20 mouse cellular contexts compared by ENCODE assay signal in genomic region chr19:40268493-40268892, GRCm38 (mm10). TPM values are rescaled to one million over a fixed set of nuclear protein-coding genes. Genes with fewer than 3 reads are reported as not detected.
DNase-seq lines count a peak whose midpoint lies in the region; ATAC-seq and TF ChIP-seq lines count a peak whose summit lies in the region.
"Had no signal": no experiment of that assay in that cellular context is flagged by ENCODE, and none has a peak within 500 bp of the region (broad histone marks: within the 10 kb centered on the region; RNA-seq: fewer than 3 reads in every experiment).

No protein-coding gene starts in this region.

- H3K4me3 ChIP-seq in heart, embryonic 11.5 days (ENCODE audit: low read depth, low read length): no peak overlapping the region
- no peak overlapping the region for H3K4me3 ChIP-seq in intestine, embryonic 15.5 days (replicated peaks)
- H3K4me3 ChIP-seq in intestine, embryonic 16.5 days (ENCODE audit: low read length): no peak overlapping the region
- peak overlapping the region; percentile 21 for H3K4me3 ChIP-seq in embryonic fibroblast, embryonic 13.5 days (ENCODE audit: insufficient read depth, low read length)
- H3K4me3 ChIP-seq in kidney, embryonic 15.5 days (replicated peaks): no peak overlapping the region
- H3K4me3 ChIP-seq: embryonic facial prominence, embryonic 13.5 days; liver, embryonic 12.5 days; midbrain, embryonic 13.5 days had no signal

- no peak for DNase-seq in heart, postnatal 4 days
- peak; percentile 51 for DNase-seq in lung, postnatal 36 days
- DNase-seq in adrenal gland, postnatal 25 days: no peak
- DNase-seq: adrenal gland, postnatal 10 days; cerebellum, adult 11 months; cerebellum, postnatal 14 days; kidney, adult 8-10 months; kidney, postnatal 25 days; right cerebral cortex, postnatal 14 days; thymus, postnatal 14 days had no signal

- no peak for TF ChIP-seq POLR2A in embryonic fibroblast, embryonic 13.5 days (IDR thresholded peaks at IDR 0.05; ENCODE audit: low read depth, low read length)

- H3K4me2 ChIP-seq in heart, embryonic 11.5 days: peak overlapping the region; percentile 37; the same call in 1 of the 2 replicates
- H3K4me2 ChIP-seq in intestine, embryonic 15.5 days (replicated peaks): 0 out of 2 replicates have a peak overlapping the region, but pooled peaks have one; percentile 9
- H3K4me2 ChIP-seq in intestine, embryonic 16.5 days (ENCODE audit: low read depth, low read length): no peak overlapping the region
- H3K4me2 ChIP-seq in kidney, embryonic 15.5 days: no peak overlapping the region
- H3K4me2 ChIP-seq: embryonic facial prominence, embryonic 13.5 days; liver, embryonic 12.5 days; midbrain, embryonic 13.5 days had no signal

- no peak overlapping the region for H3K9ac ChIP-seq in heart, embryonic 11.5 days (ENCODE audit: low read depth, low read length)
- no peak overlapping the region for H3K9ac ChIP-seq in intestine, embryonic 15.5 days
- H3K9ac ChIP-seq in intestine, embryonic 16.5 days (ENCODE audit: low read depth, low read length): no peak overlapping the region
- H3K9ac ChIP-seq in kidney, embryonic 15.5 days: no peak overlapping the region
- H3K9ac ChIP-seq: embryonic facial prominence, embryonic 13.5 days; midbrain, embryonic 13.5 days had no signal

- no peak overlapping the region for H3K27ac ChIP-seq in heart, embryonic 11.5 days (ENCODE audit: low read depth, low read length)
- H3K27ac ChIP-seq in intestine, embryonic 15.5 days: no peak overlapping the region
- no peak overlapping the region for H3K27ac ChIP-seq in intestine, embryonic 16.5 days (ENCODE audit: low read length)
- no peak overlapping the region for H3K27ac ChIP-seq in embryonic fibroblast, embryonic 13.5 days (ENCODE audit: insufficient read depth, low read length)
- H3K27ac ChIP-seq in kidney, embryonic 15.5 days: no peak overlapping the region
- H3K27ac ChIP-seq: embryonic facial prominence, embryonic 13.5 days; midbrain, embryonic 13.5 days had no signal

- H3K36me3 ChIP-seq in heart, embryonic 11.5 days (ENCODE audit: control insufficient read depth, insufficient read depth, low read length): no peaks in the 10 kb centered on the region
- H3K36me3 ChIP-seq in intestine, embryonic 15.5 days: no peaks in the 10 kb centered on the region
- H3K36me3 ChIP-seq in intestine, embryonic 16.5 days (ENCODE audit: control insufficient read depth, insufficient read depth, low read length): no peaks in the 10 kb centered on the region
- no peaks in the 10 kb centered on the region for H3K36me3 ChIP-seq in kidney, embryonic 15.5 days
- H3K36me3 ChIP-seq: embryonic facial prominence, embryonic 13.5 days; G1E; midbrain, embryonic 13.5 days had no signal

- no peak for ATAC-seq in heart, embryonic 11.5 days (replicated peaks; ENCODE audit: insufficient number of reproducible peaks, low FRiP score, low TSS enrichment)
- ATAC-seq in intestine, embryonic 15.5 days: no peak
- no peak for ATAC-seq in intestine, embryonic 16.5 days
- no peak for ATAC-seq in kidney, embryonic 15.5 days (replicated peaks; ENCODE audit: low FRiP score)
- ATAC-seq: forebrain, embryonic 16.5 days; liver, embryonic 12.5 days; midbrain, embryonic 13.5 days had no signal

- 70% methylated on average over 3 of the region's 3 CpGs for WGBS in heart, embryonic 11.5 days (ENCODE audit: insufficient replicate concordance)
- 47% methylated on average over 3 of the region's 3 CpGs for WGBS in intestine, embryonic 15.5 days
- WGBS in intestine, embryonic 16.5 days: 43% methylated on average over 3 of the region's 3 CpGs
- WGBS in kidney, embryonic 15.5 days: 55% methylated on average over 3 of the region's 3 CpGs

- TF ChIP-seq CTCF in embryonic fibroblast, embryonic 13.5 days (IDR thresholded peaks at IDR 0.05; ENCODE audit: borderline replicate concordance, insufficient read depth, low read length): no peak

- no peaks in the 10 kb centered on the region for H3K27me3 ChIP-seq in heart, embryonic 11.5 days (ENCODE audit: control insufficient read depth, insufficient read depth, low read length)
- no peaks in the 10 kb centered on the region for H3K27me3 ChIP-seq in intestine, embryonic 15.5 days (replicated peaks)
- H3K27me3 ChIP-seq in intestine, embryonic 16.5 days (replicated peaks; ENCODE audit: control insufficient read depth, insufficient read depth, low read length): no peaks in the 10 kb centered on the region
- peaks cover 46% of the 10 kb centered on the region for H3K27me3 ChIP-seq in kidney, embryonic 15.5 days

- no peaks in the 10 kb centered on the region for H3K9me3 ChIP-seq in heart, embryonic 11.5 days (replicated peaks; ENCODE audit: control insufficient read depth, low read length)
- no peaks in the 10 kb centered on the region for H3K9me3 ChIP-seq in intestine, embryonic 15.5 days
- no peaks in the 10 kb centered on the region for H3K9me3 ChIP-seq in intestine, embryonic 16.5 days (ENCODE audit: control insufficient read depth, low read length)
- no peaks in the 10 kb centered on the region for H3K9me3 ChIP-seq in kidney, embryonic 15.5 days (replicated peaks)
- H3K9me3 ChIP-seq: embryonic facial prominence, embryonic 13.5 days; G1E; liver, embryonic 12.5 days; midbrain, embryonic 13.5 days had no signal

- peaks cover 22% of the 10 kb centered on the region for H3K4me1 ChIP-seq in heart, embryonic 11.5 days (ENCODE audit: control insufficient read depth, insufficient read depth, low read length)
- H3K4me1 ChIP-seq in intestine, embryonic 15.5 days (replicated peaks): peaks cover 3% of the 10 kb centered on the region; the same call in 1 of the 2 replicates
- H3K4me1 ChIP-seq in intestine, embryonic 16.5 days (ENCODE audit: control insufficient read depth, insufficient read depth, low read length): peaks cover 21% of the 10 kb centered on the region
- H3K4me1 ChIP-seq in embryonic fibroblast, embryonic 13.5 days (ENCODE audit: control insufficient read depth, insufficient read depth, low read length): peaks cover 4% of the 10 kb centered on the region; the same call in 1 of the 2 replicates
- H3K4me1 ChIP-seq in kidney, embryonic 15.5 days: peaks cover 12% of the 10 kb centered on the region

RNA-seq across cellular contexts. Expression of gene Pdlim1, which starts 3.1 kb away (rescaled TPM):
- 318 and 322 TPM in 2 replicates for polyA plus RNA-seq in heart, embryonic 11.5 days (2014; fragmentation: Nextera tagmentation; extraction: Ambion mirVana)
- 100 to 1,000 TPM; 266 to 281 TPM for total RNA-seq in heart, postnatal 4 days (2021)
- 195 and 211 TPM in 2 replicates for polyA plus RNA-seq in intestine, embryonic 15.5 days (2015; fragmentation: Nextera tagmentation; extraction: Ambion mirVana)
- 217 and 222 TPM in 2 replicates for polyA plus RNA-seq in intestine, embryonic 16.5 days (2015; fragmentation: Nextera tagmentation; extraction: Ambion mirVana)
- 121 and 212 TPM in 2 replicates for polyA plus RNA-seq in embryonic fibroblast, embryonic 13.5 days (2011; ENCODE audit: insufficient read length, low read depth, missing spikeins)
- 19.3 and 22.0 TPM in 2 replicates for total RNA-seq in adrenal gland, postnatal 25 days (2021)
- 38.4 and 38.9 TPM in 2 replicates for polyA plus RNA-seq in kidney, embryonic 15.5 days (2015; fragmentation: Nextera tagmentation; extraction: Ambion mirVana)
- polyA plus RNA-seq: G1E had no signal

Comparison
In these comparisons a context has a peak if more than half of its experiments do, and no peak if none do; other contexts are left out.
1. H3K4me2 ChIP-seq: peak in heart, embryonic 11.5 days (single experiment) and intestine, embryonic 15.5 days (single experiment); none in intestine, embryonic 16.5 days (single experiment) and kidney, embryonic 15.5 days (single experiment).